Mouse (Mus musculus) olfactory bulb, adult 2 months (tissue): Measurements from ENCODE around the gene Ticrr. TPM values are rescaled to one million over a fixed set of nuclear protein-coding genes. Genes with fewer than 3 reads are reported as not detected.

Experiments
- H3K27ac ChIP-seq: fragments of 200-500 bp; 2 replicates; pipeline ENCODE4 v1.5.1; 2012; ENCODE audit warnings: low read depth, low read length; ENCODE audit not compliant: insufficient read depth
- H3K4me1 ChIP-seq: fragments of 200-500 bp; 2 replicates; pipeline ENCODE4 v1.6.1; 2012; ENCODE audit warnings: low read length; ENCODE audit not compliant: control insufficient read depth, insufficient read depth
- H3K4me3 ChIP-seq: fragments of 200-500 bp; 2 replicates; pipeline ENCODE4 v1.5.1; 2012; ENCODE audit warnings: mild to moderate bottlenecking, low read depth, low read length, moderate library complexity; ENCODE audit not compliant: insufficient read depth
- CTCF ChIP-seq: fragments of 200-500 bp; IDR thresholded peaks from 2 replicates; pipeline ENCODE4 v1.5.1; 2012; ENCODE audit warnings: low read depth, mild to moderate bottlenecking, low read length, moderate library complexity; ENCODE audit not compliant: insufficient read depth
- POLR2A ChIP-seq: fragments of 200-500 bp; IDR thresholded peaks from 2 replicates; pipeline ENCODE4 v1.6.1; 2012; ENCODE audit warnings: mild to moderate bottlenecking, low read depth, low read length, moderate library complexity; ENCODE audit not compliant: insufficient read depth
- WGBS: fragments of 180-500 bp; shearing (Covaris S2); methylation state at CpG from one replicate; pipeline ENCODE4 v1.1.7; 2018; 5-methylcytosine and 5-hydroxymethylcytosine counted together
- polyA plus RNA-seq: library from polyadenylated mRNA; stranded (reverse); fragments of >200 nt; gene quantifications from 2 replicates; pipeline ENCODE4 v1.2.4, GENCODE M21; 2012; ENCODE audit warnings: low replicate concordance; ENCODE audit not compliant: missing spikeins, insufficient read depth, insufficient read length

The Ticrr gene
- polyA plus RNA-seq, 1 experiment: not detected

DNA sequence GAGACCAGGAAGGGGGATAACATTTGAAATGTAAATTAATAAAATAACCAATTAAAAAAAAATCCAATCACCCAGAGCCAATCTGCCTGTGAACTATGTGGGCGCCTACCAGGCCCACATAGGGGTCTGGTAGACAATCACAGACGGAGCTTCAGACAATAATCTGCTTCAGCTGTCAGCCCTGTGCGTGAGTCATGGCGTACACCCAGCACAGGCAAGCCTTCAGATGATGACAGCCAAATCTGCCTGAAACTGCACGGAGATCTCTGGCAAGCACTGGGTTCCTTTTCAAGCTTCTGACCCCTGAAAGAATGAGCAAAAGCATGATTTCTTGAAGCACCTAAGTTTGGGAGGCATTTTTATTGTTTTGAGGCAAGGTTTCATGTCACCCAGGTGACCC lies 33.8 kb upstream of the Ticrr start:
- Histone ChIP-seq H3K4me3 (no peak overlapping the region), H3K27ac (no peak overlapping the region), H3K4me1 (no peaks in the 10 kb centered on the region)
- TF ChIP-seq CTCF (no peak), POLR2A (no peak)
- 68% methylated on average over 5 of the region's 5 CpGs for WGBS

DNA sequence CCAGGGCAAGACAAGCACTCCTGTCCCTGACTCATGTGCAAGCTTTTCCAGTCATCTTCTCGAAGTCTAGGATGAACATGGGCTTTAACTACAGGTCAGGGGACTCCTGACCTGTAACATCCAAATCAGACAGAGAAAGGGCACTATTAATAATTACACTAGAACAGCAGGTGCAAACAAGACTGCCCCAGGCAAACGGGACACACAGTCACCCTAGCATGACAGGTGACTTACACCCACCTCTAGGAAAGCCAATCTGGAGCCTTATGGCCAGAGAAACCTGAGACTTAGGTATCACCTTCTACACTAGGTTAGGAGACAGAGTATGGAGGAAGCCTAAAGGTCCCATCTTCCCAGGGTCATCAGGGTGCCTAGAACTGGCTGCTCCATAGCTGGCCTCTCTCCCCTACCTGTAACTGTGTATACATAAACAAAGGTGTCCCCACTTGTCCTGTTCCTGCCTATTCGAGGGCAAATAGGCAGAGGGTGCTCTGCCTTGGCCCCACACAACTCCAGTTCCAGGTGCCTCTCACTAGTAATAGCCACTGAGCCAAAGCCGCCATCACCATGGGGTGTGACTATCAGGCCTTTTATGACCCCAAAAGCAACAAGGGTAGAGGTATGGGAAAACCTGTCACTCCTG lies 31.6 kb upstream of the Ticrr start:
- H3K27ac ChIP-seq: no peak overlapping the region
- H3K4me1 ChIP-seq: no peaks in the 10 kb centered on the region
- TF ChIP-seq CTCF: no peak
- TF ChIP-seq POLR2A: no peak
- no peak overlapping the region for H3K4me3 ChIP-seq
- 76% methylated on average over 4 of the region's 4 CpGs for WGBS

DNA sequence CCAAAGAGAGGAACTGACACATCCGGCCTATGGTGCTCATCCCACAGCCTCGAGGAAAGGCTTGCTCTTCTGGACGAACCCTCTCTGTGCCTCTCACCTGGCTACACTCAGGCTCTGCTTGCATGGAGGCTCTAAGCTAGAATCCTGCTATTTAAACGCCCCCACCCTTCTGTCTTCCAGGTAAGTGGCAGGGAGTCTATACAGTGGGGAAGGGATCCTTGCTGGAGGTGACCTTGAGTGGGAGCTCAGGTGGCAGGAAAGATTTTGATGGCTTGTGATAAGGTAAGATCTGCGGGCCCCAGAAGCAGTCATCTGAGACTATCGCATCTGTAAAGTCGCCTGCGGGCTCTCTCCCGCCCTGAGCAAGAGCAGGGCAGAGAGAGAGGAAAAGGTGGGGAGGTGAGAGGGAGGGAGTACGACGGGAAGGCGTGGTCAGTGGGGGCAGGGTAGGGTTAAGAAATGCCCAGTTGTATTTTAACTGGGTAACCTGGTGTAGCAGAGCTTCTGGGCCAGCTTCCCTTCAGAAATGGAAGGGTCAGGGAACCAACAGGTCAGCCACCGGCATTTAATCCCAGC lies 28.1 kb upstream of the Ticrr start:
- no peak for TF ChIP-seq POLR2A
- no peak for TF ChIP-seq CTCF
- H3K4me3 ChIP-seq: no peak overlapping the region
- WGBS: 59% methylated on average over 13 of the region's 13 CpGs
- no peaks in the 10 kb centered on the region for H3K4me1 ChIP-seq
- H3K27ac ChIP-seq: no peak overlapping the region

DNA sequence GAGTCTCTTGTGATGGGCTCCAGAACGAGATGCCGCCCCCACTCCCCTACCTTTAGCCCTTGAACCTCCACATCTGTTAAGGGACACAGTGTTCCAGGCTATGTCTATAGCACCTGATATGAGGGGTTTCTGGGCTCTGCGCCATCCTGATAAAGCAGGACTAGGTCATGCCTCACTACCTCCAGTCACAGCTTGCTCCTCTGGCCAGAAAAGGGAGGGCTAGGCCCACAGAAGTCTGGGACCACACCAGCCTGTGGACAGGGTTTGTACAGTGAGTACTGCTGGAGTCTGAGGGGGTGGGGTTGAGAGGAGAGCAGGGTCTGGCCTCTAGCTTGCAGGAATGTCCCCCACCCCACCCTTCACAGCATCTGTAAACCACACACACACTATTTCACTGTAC lies 12.8 kb upstream of the Ticrr start:
- TF ChIP-seq CTCF (no peak), POLR2A (no peak)

DNA sequence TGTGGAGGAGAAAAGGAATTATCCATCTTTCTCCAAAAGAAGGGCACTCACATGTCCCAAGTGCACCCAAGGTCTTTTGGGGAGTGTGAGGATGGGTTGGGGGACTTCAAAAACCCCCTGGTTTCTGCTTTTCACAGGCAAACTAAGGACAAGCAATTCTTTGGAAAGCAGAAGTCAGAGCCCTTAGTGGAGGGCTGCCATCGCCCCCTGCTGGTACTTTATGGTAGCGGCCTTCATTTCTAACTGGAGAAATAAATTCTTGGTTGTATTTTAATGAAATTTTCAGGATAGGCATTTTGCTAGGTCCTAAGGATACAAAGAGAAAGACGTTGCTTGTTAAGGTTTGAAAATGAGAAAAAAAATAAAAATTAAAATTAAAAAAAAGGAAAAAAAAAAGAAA lies 11.0 kb upstream of the Ticrr start:
- Histone ChIP-seq H3K4me1 (no peaks in the 10 kb centered on the region), H3K27ac (no peak overlapping the region), H3K4me3 (no peak overlapping the region)
- 7% methylated on average over 3 of the region's 3 CpGs for WGBS
- TF ChIP-seq CTCF (no peak), POLR2A (no peak)

More for the DNA sequence above, 12.8 kb upstream of the Ticrr start:
- Histone ChIP-seq H3K4me1 (no peaks in the 10 kb centered on the region), H3K27ac (no peak overlapping the region), H3K4me3 (no peak overlapping the region)
- 94% methylated on average over 3 of the region's 3 CpGs for WGBS

DNA sequence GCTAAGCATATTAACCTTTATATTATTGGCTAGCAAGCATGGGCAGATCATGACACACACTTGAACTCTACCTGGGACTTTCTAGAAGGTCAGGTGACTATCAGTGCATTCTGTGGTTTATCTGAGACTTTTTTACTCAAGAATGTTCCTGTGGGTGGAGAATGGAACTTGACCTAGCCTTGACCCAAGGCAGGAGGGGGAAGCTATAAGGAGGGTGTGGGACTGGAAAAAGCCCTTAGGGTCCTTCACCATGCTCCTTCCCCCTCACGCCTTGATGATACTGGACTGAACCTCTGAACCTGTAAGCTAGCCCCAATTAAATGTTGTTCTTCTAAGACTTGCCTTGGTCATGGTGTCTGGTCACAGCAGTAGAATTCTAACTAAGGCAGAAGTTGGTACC lies 5.8 kb upstream of the Ticrr start:
- 87% methylated on average over 1 of the region's 1 CpGs for WGBS
- H3K4me1 ChIP-seq: no peaks in the 10 kb centered on the region
- no peak overlapping the region for H3K27ac ChIP-seq
- TF ChIP-seq CTCF (no peak), POLR2A (no peak)
- H3K4me3 ChIP-seq: no peak overlapping the region

DNA sequence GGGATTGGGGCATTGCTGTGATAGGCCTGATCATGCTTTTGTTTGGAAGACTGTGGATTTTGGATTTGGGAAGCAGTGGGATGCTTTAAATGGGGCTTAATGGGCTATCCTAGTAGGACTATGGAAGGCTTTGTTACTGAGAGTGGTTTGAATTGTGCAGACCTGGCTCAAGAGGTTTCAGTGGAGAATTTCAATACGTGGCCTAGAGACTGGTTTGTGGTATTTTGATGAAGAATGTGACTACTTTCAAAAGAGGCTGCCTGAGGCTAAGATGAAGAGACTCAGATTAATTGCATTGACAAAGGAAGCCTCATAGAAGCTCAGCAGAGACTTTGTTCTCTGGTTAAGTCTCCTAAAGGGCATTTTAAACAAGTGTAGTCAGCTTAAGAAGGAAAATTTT lies 5.4 kb upstream of the Ticrr start:
- no peak for TF ChIP-seq CTCF
- TF ChIP-seq POLR2A: no peak
- WGBS: 66% methylated on average over 1 of the region's 1 CpGs
- Histone ChIP-seq H3K4me1 (no peaks in the 10 kb centered on the region), H3K27ac (no peak overlapping the region), H3K4me3 (no peak overlapping the region)

DNA sequence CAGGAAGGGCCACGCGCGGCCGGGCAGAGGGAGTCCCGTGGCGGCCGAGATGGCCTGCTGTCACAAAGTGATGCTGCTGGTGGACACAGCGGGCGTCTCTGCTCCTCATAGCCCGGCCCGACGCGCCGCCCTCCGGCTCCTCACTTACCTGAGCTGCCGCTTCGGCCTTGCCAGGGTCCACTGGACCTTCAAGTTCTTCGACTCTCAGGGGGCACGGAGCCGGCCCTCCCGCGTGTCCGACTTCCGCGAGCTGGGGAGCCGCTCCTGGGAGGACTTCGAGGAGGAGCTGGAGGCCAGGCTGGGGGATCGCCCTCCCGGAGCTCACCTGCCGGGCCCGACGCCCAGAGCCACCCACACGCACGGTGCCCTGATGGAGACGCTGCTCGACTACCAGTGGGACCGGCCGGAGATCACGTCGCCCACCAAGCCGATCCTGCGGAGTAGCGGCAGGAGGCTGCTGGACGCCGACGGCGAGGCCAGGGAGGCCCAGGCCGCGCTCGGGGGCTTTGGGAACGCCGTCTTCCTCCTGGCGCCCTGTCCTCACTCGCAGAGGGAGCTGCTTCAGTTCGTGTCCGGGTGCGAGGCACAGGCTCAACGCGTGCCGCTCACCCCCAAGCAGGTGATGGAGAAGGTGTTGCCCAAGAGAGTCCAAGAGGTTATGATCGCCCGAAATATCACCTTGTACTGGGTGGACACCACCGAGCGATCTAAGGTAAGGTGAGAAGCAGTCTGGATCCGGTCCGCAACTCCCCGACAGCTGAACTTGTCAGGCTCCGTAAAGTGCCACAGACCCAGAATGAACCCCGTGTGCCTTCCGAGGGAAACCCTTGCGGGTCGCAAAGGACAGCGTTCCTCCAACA lies 525 bp downstream of the Ticrr start:
- TF ChIP-seq CTCF (no peak), POLR2A (no peak)
- Histone ChIP-seq H3K27ac (no peak overlapping the region), H3K4me1 (peaks cover 8% of the 10 kb centered on the region), H3K4me3 (peak overlapping the region; percentile 62)
- WGBS: under 1% methylated on average over 73 of the region's 73 CpGs
